Mouse (Mus musculus) cerebellum, adult 2 months (tissue): ENCODE measurements around the gene Cdhr5.

Experiments used
- CTCF ChIP-seq: fragments of 200-500 bp; IDR thresholded peaks from 2 replicates; pipeline ENCODE4 v1.5.1; 2011; ENCODE audit warnings: low read depth, mild to moderate bottlenecking, control low read depth, low read length, moderate library complexity, borderline replicate concordance; ENCODE audit not compliant: insufficient read depth
- POLR2A ChIP-seq: fragments of 200-500 bp; IDR thresholded peaks from 2 replicates; pipeline ENCODE4 v1.6.1; 2011; ENCODE audit warnings: low read length, control low read depth, borderline replicate concordance; ENCODE audit not compliant: insufficient read depth

DNA sequence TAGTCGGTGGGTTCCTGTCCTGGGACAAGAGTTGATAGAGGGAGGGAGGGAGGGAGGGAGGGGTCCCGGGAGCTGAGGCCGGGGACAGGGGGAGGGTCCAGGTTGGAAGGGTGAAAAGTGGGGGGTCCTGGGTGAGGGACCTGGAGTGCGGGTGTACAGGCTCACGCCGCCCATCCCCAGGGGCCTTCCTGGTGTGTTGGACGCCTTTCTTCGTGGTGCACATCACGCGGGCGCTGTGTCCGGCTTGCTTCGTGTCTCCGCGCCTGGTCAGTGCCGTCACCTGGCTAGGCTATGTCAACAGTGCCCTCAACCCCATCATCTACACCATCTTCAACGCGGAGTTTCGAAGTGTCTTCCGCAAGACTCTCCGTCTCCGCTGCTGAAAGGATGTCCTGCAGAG lies 17.9 kb upstream of the Cdhr5 start:
- no peak for TF ChIP-seq POLR2A
- no peak for TF ChIP-seq CTCF
